Mouse (Mus musculus) CH12.LX (cell line): ENCODE measurements at regions not wholly inside any gene's neighbourhood (a gene's known extent, or its start where the extent isn't known, plus 50 kb on each side); places are given as distances from the start of the nearest gene placed in this dataset.

ENCODE experiments used
- CTCF ChIP-seq, 2 experiments: IDR thresholded peaks in 1 of 2; conservative IDR thresholded peaks in 1 of 2; 2 replicates each; pipeline ENCODE4 v1.5.1; 2011 to 2012; ENCODE audit warnings: low read depth in 2 of 2, low read length in 2 of 2, improper control_type of control experiment in 1 of 2, inconsistent platforms in 1 of 2, mild to moderate bottlenecking in 1 of 2, moderate library complexity in 1 of 2
- EP300 ChIP-seq: IDR thresholded peaks from 2 replicates; pipeline ENCODE4 v1.6.1; 2011; ENCODE audit warnings: low read length, improper control_type of control experiment
- MAX ChIP-seq: IDR thresholded peaks from 2 replicates; pipeline ENCODE4 v1.6.1; 2011; ENCODE audit warnings: low read length, improper control_type of control experiment
- MEF2A ChIP-seq: IDR thresholded peaks from 2 replicates; pipeline ENCODE4 v1.6.1; 2014; ENCODE audit warnings: low read depth, mild to moderate bottlenecking, inconsistent platforms, low read length, improper control_type of control experiment, borderline replicate concordance
- SMC3 ChIP-seq: IDR thresholded peaks from 2 replicates; pipeline ENCODE4 v1.6.1; 2011; ENCODE audit warnings: low read depth, low read length, improper control_type of control experiment
- ZKSCAN1 ChIP-seq: IDR thresholded peaks from 2 replicates; pipeline ENCODE4 v1.6.1; 2012; ENCODE audit warnings: low read depth, inconsistent platforms, low read length, improper control_type of control experiment, borderline replicate concordance

- TF ChIP-seq MAX (no peak), CTCF (conservative IDR thresholded peaks at IDR 0.05 in 1 of 2, IDR thresholded peaks at IDR 0.05 in 1 of 2; ENCODE audit: low read depth in 2 of 2, low read length in 2 of 2) (no peak), MEF2A (no peak), ZKSCAN1 (no peak), EP300 (no peak), SMC3 (no peak)
These were observed 175.9 kb upstream of the Lrig1 start for GRCm38 (mm10) chr6:94875841-94876240.
